Mouse (Mus musculus) intestine, embryonic 15.5 days (tissue): Measurements from ENCODE around the gene Slc38a6. TPM values are rescaled to one million over a fixed set of nuclear protein-coding genes. Genes with fewer than 3 reads are reported as not detected.

Experiments used
- ATAC-seq: fragments of 200-750 bp; cut with Nextera tagmentation; 2 replicates; pipeline ENCODE4 v1.8.0; 2017; ENCODE audit warnings: moderate TSS enrichment, moderate library complexity
- H3K27ac ChIP-seq: fragments of 300-500 bp; sonication (generic); 2 replicates; pipeline ENCODE4 v1.5.1; 2015; ENCODE audit warnings: mild to moderate bottlenecking, inconsistent platforms
- H3K27me3 ChIP-seq: fragments of 300-500 bp; sonication (generic); replicated peaks from 2 replicates; pipeline ENCODE4 v1.6.1; 2015; ENCODE audit warnings: inconsistent platforms
- H3K36me3 ChIP-seq: fragments of 300-500 bp; sonication (generic); 2 replicates; pipeline ENCODE4 v1.6.1; 2015; ENCODE audit warnings: inconsistent platforms
- H3K4me1 ChIP-seq: fragments of 300-500 bp; sonication (generic); replicated peaks from 2 replicates; pipeline ENCODE4 v1.6.1; 2015; ENCODE audit warnings: inconsistent platforms
- H3K4me2 ChIP-seq: fragments of 300-500 bp; sonication (generic); replicated peaks from 2 replicates; pipeline ENCODE4 v1.6.1; 2015; ENCODE audit warnings: mild to moderate bottlenecking, inconsistent platforms
- H3K4me3 ChIP-seq: fragments of 300-500 bp; sonication (generic); replicated peaks from 2 replicates; pipeline ENCODE4 v1.5.1; 2015; ENCODE audit warnings: inconsistent platforms
- H3K9ac ChIP-seq: fragments of 300-500 bp; sonication (generic); 2 replicates; pipeline ENCODE4 v1.6.1; 2015; ENCODE audit warnings: inconsistent platforms
- H3K9me3 ChIP-seq: fragments of 300-500 bp; sonication (generic); 2 replicates; pipeline ENCODE4 v1.6.1; 2016; ENCODE audit warnings: inconsistent platforms
- WGBS: fragments of 180-500 bp; shearing (Covaris S2); methylation state at CpG from one replicate; pipeline ENCODE4 v1.1.7; 2015; 5-methylcytosine and 5-hydroxymethylcytosine counted together
- polyA plus RNA-seq: library from polyadenylated mRNA; unstranded; fragments of >200 nt; fragmentation: Nextera tagmentation; extraction: Ambion mirVana; gene quantifications from 2 replicates; pipeline ENCODE4 v1.2.1, GENCODE M21; 2015

Gene Slc38a6
- polyA plus RNA-seq, 1 experiment from 2014 or later: 7.0 TPM

- H3K4me3 ChIP-seq: peak overlapping the region; percentile 70
- no peaks in the 10 kb centered on the region for H3K9me3 ChIP-seq
- no peaks in the 10 kb centered on the region for H3K27me3 ChIP-seq
- H3K36me3 ChIP-seq: no peaks in the 10 kb centered on the region
- peak overlapping the region; percentile 67 for H3K4me2 ChIP-seq
- H3K4me1 ChIP-seq: 0 out of 2 replicates have a peak, but pooled peaks cover 11% of the 10 kb centered on the region
- 57% methylated on average over 8 of the region's 8 CpGs for WGBS
- H3K27ac ChIP-seq: no peak overlapping the region
- no peak for ATAC-seq
- 0 out of 2 replicates have a peak overlapping the region, but pooled peaks have one; percentile 72 for H3K9ac ChIP-seq
Observed at GRCm38 (mm10) chr12:73287609-73288008, 1.0 kb downstream of the Slc38a6 start.

- H3K4me3 ChIP-seq: no peak overlapping the region
- 87% methylated on average over 3 of the region's 3 CpGs for WGBS
- H3K36me3 ChIP-seq: no peaks in the 10 kb centered on the region
- no peak overlapping the region for H3K27ac ChIP-seq
- no peak overlapping the region for H3K9ac ChIP-seq
- no peaks in the 10 kb centered on the region for H3K27me3 ChIP-seq
- H3K4me1 ChIP-seq: 0 out of 2 replicates have a peak, but pooled peaks cover 11% of the 10 kb centered on the region
- no peaks in the 10 kb centered on the region for H3K9me3 ChIP-seq
- H3K4me2 ChIP-seq: no peak overlapping the region
- no peak for ATAC-seq
Observed at GRCm38 (mm10) chr12:73288626-73289025, 2.0 kb downstream of the Slc38a6 start.

- no peak overlapping the region for H3K9ac ChIP-seq
- no peak for ATAC-seq
Observed at GRCm38 (mm10) chr12:73294884-73295283, 8.3 kb downstream of the Slc38a6 start.

GRCm38 (mm10) chr12:73295505-73296140, 9.0 kb downstream of the Slc38a6 start:
- Histone ChIP-seq H3K27ac (no peak overlapping the region), H3K27me3 (no peaks in the 10 kb centered on the region), H3K36me3 (0 out of 2 replicates have a peak, but pooled peaks cover 2% of the 10 kb centered on the region), H3K9me3 (no peaks in the 10 kb centered on the region), H3K4me1 (0 out of 2 replicates have a peak, but pooled peaks cover 2% of the 10 kb centered on the region), H3K4me3 (no peak overlapping the region), H3K4me2 (no peak overlapping the region), H3K9ac (no peak overlapping the region)
- no peak for ATAC-seq
- WGBS: 58% methylated on average over 11 of the region's 11 CpGs

More at GRCm38 (mm10) chr12:73294884-73295283, 8.3 kb downstream of the Slc38a6 start:
- Histone ChIP-seq H3K27ac (no peak overlapping the region), H3K36me3 (0 out of 2 replicates have a peak, but pooled peaks cover under 1% of the 10 kb centered on the region), H3K4me2 (no peak overlapping the region), H3K4me1 (0 out of 2 replicates have a peak, but pooled peaks cover 2% of the 10 kb centered on the region), H3K9me3 (no peaks in the 10 kb centered on the region), H3K4me3 (no peak overlapping the region), H3K27me3 (no peaks in the 10 kb centered on the region)

GRCm38 (mm10) chr12:73298621-73299020, 12.0 kb downstream of the Slc38a6 start:
- Histone ChIP-seq H3K4me3 (no peak overlapping the region), H3K4me1 (0 out of 2 replicates have a peak, but pooled peaks cover 2% of the 10 kb centered on the region), H3K27me3 (no peaks in the 10 kb centered on the region), H3K9me3 (no peaks in the 10 kb centered on the region), H3K27ac (no peak overlapping the region), H3K4me2 (no peak overlapping the region), H3K36me3 (0 out of 2 replicates have a peak, but pooled peaks cover 2% of the 10 kb centered on the region), H3K9ac (no peak overlapping the region)
- WGBS: 83% methylated on average over 5 of the region's 5 CpGs
- ATAC-seq: no peak

DNA sequence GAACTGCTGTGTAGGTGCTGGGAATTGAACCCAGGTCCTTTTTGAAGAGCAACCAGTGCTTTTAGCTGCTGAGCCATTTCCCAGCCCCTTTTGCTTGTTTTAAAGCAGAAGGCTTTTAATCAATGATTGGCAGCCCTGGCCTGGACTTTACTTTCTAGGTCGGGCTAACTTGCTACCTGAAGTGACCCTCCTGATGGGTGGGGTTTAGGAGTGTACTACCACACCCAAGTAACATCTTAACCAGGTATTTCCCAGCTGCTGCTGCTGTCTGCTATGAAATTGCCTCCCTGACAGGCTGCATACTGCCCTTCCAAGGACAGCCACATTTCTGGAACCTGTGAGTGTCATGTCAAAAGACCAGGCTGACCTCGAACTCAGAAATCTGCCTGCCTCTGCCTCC, 14.0 kb downstream of the Slc38a6 start:
- H3K9me3 ChIP-seq: no peaks in the 10 kb centered on the region
- no peaks in the 10 kb centered on the region for H3K4me1 ChIP-seq
- no peak overlapping the region for H3K4me2 ChIP-seq
- no peak overlapping the region for H3K27ac ChIP-seq
- no peaks in the 10 kb centered on the region for H3K27me3 ChIP-seq
- H3K9ac ChIP-seq: no peak overlapping the region
- H3K36me3 ChIP-seq: 0 out of 2 replicates have a peak, but pooled peaks cover 2% of the 10 kb centered on the region
- no peak for ATAC-seq
- no peak overlapping the region for H3K4me3 ChIP-seq
- WGBS: 83% methylated on average over 2 of the region's 2 CpGs

GRCm38 (mm10) chr12:73304636-73305035, 18.1 kb downstream of the Slc38a6 start:
- H3K4me3 ChIP-seq: no peak overlapping the region
- 0 out of 2 replicates have a peak, but pooled peaks cover 2% of the 10 kb centered on the region for H3K36me3 ChIP-seq
- no peaks in the 10 kb centered on the region for H3K4me1 ChIP-seq
- no peak for ATAC-seq
- H3K27ac ChIP-seq: no peak overlapping the region
- H3K27me3 ChIP-seq: no peaks in the 10 kb centered on the region
- H3K4me2 ChIP-seq: no peak overlapping the region
- no peak overlapping the region for H3K9ac ChIP-seq
- WGBS: 68% methylated on average over 4 of the region's 4 CpGs
- no peaks in the 10 kb centered on the region for H3K9me3 ChIP-seq

- Histone ChIP-seq H3K9me3 (no peaks in the 10 kb centered on the region), H3K4me2 (no peak overlapping the region), H3K27me3 (no peaks in the 10 kb centered on the region), H3K4me3 (no peak overlapping the region), H3K4me1 (no peaks in the 10 kb centered on the region), H3K9ac (no peak overlapping the region), H3K36me3 (no peaks in the 10 kb centered on the region), H3K27ac (no peak overlapping the region)
- no peak for ATAC-seq
- 94% methylated on average over 4 of the region's 4 CpGs for WGBS
Observed at GRCm38 (mm10) chr12:73307750-73308149, 21.2 kb downstream of the Slc38a6 start.

DNA sequence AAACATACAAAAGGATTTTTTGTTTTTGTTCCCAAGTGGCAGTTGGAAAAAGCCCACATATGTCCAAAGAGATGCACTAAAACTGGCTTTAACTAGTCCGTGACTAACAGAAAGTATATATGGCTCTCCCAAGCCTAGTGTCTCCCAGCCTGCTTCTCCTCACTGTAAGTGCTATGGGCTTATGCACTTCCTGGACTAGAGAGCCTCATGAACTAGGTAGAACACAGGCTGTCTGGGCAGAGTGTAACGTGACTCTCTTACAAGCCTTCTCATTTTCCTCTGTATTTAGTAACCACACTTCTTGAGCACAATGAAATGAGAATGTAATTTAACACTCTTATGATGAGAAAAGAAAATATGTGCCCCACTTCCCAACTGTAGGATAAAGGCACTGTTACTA, 22.1 kb downstream of the Slc38a6 start:
- H3K27me3 ChIP-seq: no peaks in the 10 kb centered on the region
- no peaks in the 10 kb centered on the region for H3K4me1 ChIP-seq
- H3K4me3 ChIP-seq: no peak overlapping the region
- no peaks in the 10 kb centered on the region for H3K36me3 ChIP-seq
- H3K9ac ChIP-seq: no peak overlapping the region
- H3K4me2 ChIP-seq: no peak overlapping the region
- H3K9me3 ChIP-seq: no peaks in the 10 kb centered on the region
- H3K27ac ChIP-seq: no peak overlapping the region
- no peak for ATAC-seq
- 77% methylated on average over 2 of the region's 2 CpGs for WGBS

DNA sequence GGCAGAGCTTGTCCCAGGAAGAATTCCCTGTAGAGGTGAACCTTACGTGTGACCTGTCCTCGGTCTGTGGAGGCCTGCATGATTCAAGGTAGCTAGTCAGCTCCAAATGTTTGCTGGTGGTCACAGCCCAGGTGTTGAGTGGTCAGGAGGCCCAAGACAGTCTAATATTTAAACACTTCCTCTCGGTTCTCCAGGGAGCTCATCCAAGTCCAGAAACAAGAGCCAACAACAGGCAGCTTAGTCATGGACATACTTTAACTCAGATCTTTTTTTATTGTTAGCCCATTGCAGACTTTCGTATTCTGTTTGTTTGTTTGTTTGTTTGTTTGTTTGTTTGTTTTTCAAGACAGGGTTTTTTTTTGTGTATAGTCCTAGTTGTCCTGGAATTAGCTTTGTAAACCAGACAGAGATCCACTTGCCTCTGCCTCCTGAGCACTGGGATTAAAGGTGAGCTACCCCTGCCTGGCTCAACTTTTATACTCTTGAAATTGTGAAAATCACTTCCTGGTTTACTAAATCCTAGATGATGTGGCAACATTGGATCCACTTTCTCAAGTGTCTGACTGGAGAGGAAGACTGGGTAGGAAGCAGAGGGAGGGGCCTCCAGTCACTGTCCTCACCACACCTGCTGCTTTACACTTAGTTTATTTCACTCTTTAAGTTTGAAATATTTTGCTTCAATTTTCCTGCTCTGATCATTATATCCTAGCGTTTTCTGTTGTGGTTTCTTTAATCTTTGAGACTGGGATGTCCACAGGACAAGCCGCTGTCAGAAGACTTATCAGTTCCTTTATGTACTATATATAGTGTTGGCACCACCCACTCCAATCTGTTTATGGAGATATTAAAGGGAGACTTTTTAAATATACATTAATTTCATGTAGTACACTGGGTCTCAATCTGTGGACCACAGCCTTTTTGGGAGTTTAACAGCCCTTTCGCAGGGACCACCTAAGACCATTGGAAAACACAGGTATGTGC, 31.4 kb downstream of the Slc38a6 start:
- H3K4me1 ChIP-seq: no peaks in the 10 kb centered on the region
- WGBS: 89% methylated on average over 7 of the region's 7 CpGs
- H3K36me3 ChIP-seq: no peaks in the 10 kb centered on the region
- H3K4me3 ChIP-seq: no peak overlapping the region
- ATAC-seq: no peak
- H3K9me3 ChIP-seq: no peaks in the 10 kb centered on the region
- H3K4me2 ChIP-seq: no peak overlapping the region
- no peaks in the 10 kb centered on the region for H3K27me3 ChIP-seq
- H3K9ac ChIP-seq: no peak overlapping the region
- no peak overlapping the region for H3K27ac ChIP-seq

DNA sequence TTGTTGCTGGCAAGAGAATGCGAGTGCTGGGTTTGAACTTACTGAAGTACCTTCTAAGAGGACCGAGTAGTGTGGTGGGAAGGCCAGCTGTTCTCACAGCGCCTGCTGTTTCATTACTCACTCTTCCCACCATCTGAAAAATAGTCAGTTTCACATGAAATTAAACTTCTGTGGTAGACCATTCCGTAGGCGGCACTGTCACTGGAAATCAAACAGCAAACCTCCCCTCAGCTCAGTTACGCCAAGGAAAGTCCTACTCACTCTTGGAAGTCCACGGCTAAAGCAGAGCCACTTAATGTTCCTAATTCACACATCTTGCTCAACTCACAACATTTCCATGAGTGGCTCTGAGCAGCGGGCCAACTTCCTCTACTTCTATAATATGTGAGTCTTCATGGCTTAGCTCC, 37.6 kb downstream of the Slc38a6 start:
- Histone ChIP-seq H3K27ac (no peak overlapping the region), H3K9ac (no peak overlapping the region), H3K9me3 (no peaks in the 10 kb centered on the region), H3K4me1 (no peaks in the 10 kb centered on the region), H3K4me3 (no peak overlapping the region), H3K36me3 (no peaks in the 10 kb centered on the region; the same call in 1 of the 2 replicates), H3K27me3 (no peaks in the 10 kb centered on the region), H3K4me2 (no peak overlapping the region)
- ATAC-seq: no peak
- WGBS: 88% methylated on average over 8 of the region's 8 CpGs

DNA sequence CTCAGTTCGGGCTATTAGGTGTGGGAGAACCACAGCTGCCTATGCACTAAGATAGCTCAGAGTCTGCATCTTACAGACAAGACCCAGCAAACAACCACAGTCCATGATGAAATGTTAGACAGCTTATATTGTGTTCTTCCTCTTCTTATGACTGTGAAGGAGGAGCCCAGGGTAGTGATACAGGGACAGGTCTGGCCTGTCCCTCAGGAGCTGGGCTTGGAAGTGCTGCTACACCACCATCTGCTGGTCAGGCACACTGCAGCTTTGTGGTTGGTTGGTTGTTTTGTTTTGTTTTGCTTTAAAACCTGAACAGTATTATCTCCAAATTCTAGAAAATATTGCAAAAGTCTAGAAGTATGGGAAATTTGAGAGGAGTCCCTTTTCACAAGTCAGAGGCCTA, 38.2 kb downstream of the Slc38a6 start:
- Histone ChIP-seq H3K36me3 (no peaks in the 10 kb centered on the region; the same call in 1 of the 2 replicates), H3K27me3 (no peaks in the 10 kb centered on the region), H3K4me3 (no peak overlapping the region), H3K9me3 (no peaks in the 10 kb centered on the region), H3K27ac (no peak overlapping the region), H3K4me1 (no peaks in the 10 kb centered on the region), H3K9ac (no peak overlapping the region), H3K4me2 (no peak overlapping the region)
- ATAC-seq: no peak
- WGBS: 70% methylated on average over 1 of the region's 1 CpGs
